Mouse (Mus musculus) lung, embryonic 15.5 days (tissue): Measurements from ENCODE around the gene Vmn1r159. TPM values are rescaled to one million over a fixed set of nuclear protein-coding genes. Genes with fewer than 3 reads are reported as not detected.
"Not testable (repeated sequence)": the region's sequence is repeated elsewhere in the genome, so short reads cannot be mapped to it uniquely, and the experiment has no call there.

ENCODE experiments used
- ATAC-seq: fragments of 200-750 bp; cut with Nextera tagmentation; 2 replicates; pipeline ENCODE4 v1.8.0; 2017; ENCODE audit warnings: moderate number of reproducible peaks, borderline replicate concordance; ENCODE audit not compliant: low FRiP score, low TSS enrichment; ENCODE audit errors: extremely low read depth
- H3K27ac ChIP-seq: fragments of 300-500 bp; sonication (generic); 2 replicates; pipeline ENCODE4 v1.5.1; 2015; ENCODE audit warnings: moderate library complexity, mild to moderate bottlenecking, inconsistent platforms
- H3K27me3 ChIP-seq: fragments of 300-500 bp; sonication (generic); 2 replicates; pipeline ENCODE4 v1.6.1; 2015; ENCODE audit warnings: inconsistent platforms
- H3K36me3 ChIP-seq: fragments of 300-500 bp; sonication (generic); 2 replicates; pipeline ENCODE4 v1.6.1; 2015; ENCODE audit warnings: inconsistent platforms
- H3K4me1 ChIP-seq: fragments of 300-500 bp; sonication (generic); 2 replicates; pipeline ENCODE4 v1.6.1; 2015; ENCODE audit warnings: inconsistent platforms
- H3K4me2 ChIP-seq: fragments of 300-500 bp; sonication (generic); 2 replicates; pipeline ENCODE4 v1.6.1; 2015; ENCODE audit warnings: inconsistent platforms, mild to moderate bottlenecking, moderate library complexity
- H3K4me3 ChIP-seq: fragments of 300-500 bp; sonication (generic); 2 replicates; pipeline ENCODE4 v1.5.1; 2015; ENCODE audit warnings: mild to moderate bottlenecking, inconsistent platforms
- H3K9ac ChIP-seq: fragments of 300-500 bp; sonication (generic); 2 replicates; pipeline ENCODE4 v1.6.1; 2015; ENCODE audit warnings: inconsistent platforms
- H3K9me3 ChIP-seq: fragments of 300-500 bp; sonication (generic); 2 replicates; pipeline ENCODE4 v1.6.1; 2016; ENCODE audit warnings: inconsistent platforms
- WGBS: fragments of 180-500 bp; shearing (Covaris S2); methylation state at CpG from one replicate; pipeline ENCODE4 v1.1.7; 2015; 5-methylcytosine and 5-hydroxymethylcytosine counted together
- polyA plus RNA-seq: library from polyadenylated mRNA; unstranded; fragments of >200 nt; fragmentation: Nextera tagmentation; extraction: Ambion mirVana; gene quantifications from 2 replicates; pipeline ENCODE4 v1.2.1, GENCODE M21; 2015

Vmn1r159 gene
- not detected in 2 replicates for polyA plus RNA-seq

DNA sequence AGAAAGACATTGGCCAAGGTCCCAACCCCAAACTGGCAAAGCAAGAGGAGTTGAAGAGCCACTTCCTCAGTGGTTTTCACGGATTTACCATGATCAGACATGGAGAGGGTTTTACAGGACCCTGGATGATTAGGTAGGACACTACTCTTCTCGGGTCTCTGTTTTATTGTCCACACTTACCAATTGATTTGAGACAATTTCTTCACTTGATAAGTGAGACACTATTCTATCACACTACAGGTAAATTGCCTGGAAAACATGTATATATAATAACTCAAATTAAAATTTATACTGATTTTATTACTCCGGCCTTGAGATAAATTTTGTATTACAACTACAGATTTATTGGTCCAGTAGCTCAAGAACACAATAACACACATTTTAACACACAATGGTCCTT is at the start of gene Vmn1r159:
Vmn1r159 (minus strand) TSS at position 101 of the 400 bp plus-strand sequence.
- H3K36me3 ChIP-seq, H3K4me1 ChIP-seq, H3K9ac ChIP-seq, H3K9me3 ChIP-seq, H3K27ac ChIP-seq, ATAC-seq, H3K4me2 ChIP-seq, H3K4me3 ChIP-seq, H3K27me3 ChIP-seq: not testable (repeated sequence)
- 34% methylated on average over 3 of the region's 3 CpGs for WGBS

- not testable (repeated sequence) for H3K4me2 ChIP-seq, H3K4me1 ChIP-seq, H3K9ac ChIP-seq, H3K4me3 ChIP-seq, H3K9me3 ChIP-seq, ATAC-seq, H3K36me3 ChIP-seq, H3K27me3 ChIP-seq, H3K27ac ChIP-seq
- WGBS, result 33% methylated on average over 1 of the region's 3 CpGs
Observed at GRCm38 (mm10) chr7:22870924-22871323, 27.5 kb upstream of the Vmn1r159 start, which contains the start of gene Vmn1r160. Gene Vmn1r160 (plus strand): TSS chr7:22871224.

Other genes starting within 250 kb of the Vmn1r159 start
- not detected in 2 replicates for gene Vmn1r155, start 185.6 kb downstream of the Vmn1r159 start, polyA plus RNA-seq
- not detected in 2 replicates for gene Gm8693, start 151.3 kb downstream of the Vmn1r159 start, polyA plus RNA-seq
- not detected in 2 replicates for gene Gm4567, start 123.9 kb downstream of the Vmn1r159 start, polyA plus RNA-seq
- not detected in 2 replicates for gene Vmn1r157, start 81.9 kb downstream of the Vmn1r159 start, polyA plus RNA-seq
- not detected in 2 replicates for gene Vmn1r158, start 52.8 kb downstream of the Vmn1r159 start, polyA plus RNA-seq
- gene Vmn1r160, start 27.6 kb upstream of the Vmn1r159 start, polyA plus RNA-seq, result not detected in 2 replicates
- gene Gm4214, start 141.1 kb upstream of the Vmn1r159 start, polyA plus RNA-seq, result not detected in 2 replicates
- gene Gm4216, start 176.3 kb upstream of the Vmn1r159 start, polyA plus RNA-seq, result not detected in 2 replicates
- not detected in 2 replicates for gene Vmn1r163, start 211.9 kb upstream of the Vmn1r159 start, polyA plus RNA-seq
- not detected in 2 replicates for gene Gm8720, start 223.9 kb upstream of the Vmn1r159 start, polyA plus RNA-seq